Mouse (Mus musculus): ENCODE results near the gene Clcn2.
A peak's percentile ranks its signal among the peaks of the same experiment; 100 is the strongest.
"Not testable (repeated sequence)": the region's sequence is repeated elsewhere in the genome, so short reads cannot be mapped to it uniquely, and the experiment has no call there.

Clcn2 gene

DNA sequence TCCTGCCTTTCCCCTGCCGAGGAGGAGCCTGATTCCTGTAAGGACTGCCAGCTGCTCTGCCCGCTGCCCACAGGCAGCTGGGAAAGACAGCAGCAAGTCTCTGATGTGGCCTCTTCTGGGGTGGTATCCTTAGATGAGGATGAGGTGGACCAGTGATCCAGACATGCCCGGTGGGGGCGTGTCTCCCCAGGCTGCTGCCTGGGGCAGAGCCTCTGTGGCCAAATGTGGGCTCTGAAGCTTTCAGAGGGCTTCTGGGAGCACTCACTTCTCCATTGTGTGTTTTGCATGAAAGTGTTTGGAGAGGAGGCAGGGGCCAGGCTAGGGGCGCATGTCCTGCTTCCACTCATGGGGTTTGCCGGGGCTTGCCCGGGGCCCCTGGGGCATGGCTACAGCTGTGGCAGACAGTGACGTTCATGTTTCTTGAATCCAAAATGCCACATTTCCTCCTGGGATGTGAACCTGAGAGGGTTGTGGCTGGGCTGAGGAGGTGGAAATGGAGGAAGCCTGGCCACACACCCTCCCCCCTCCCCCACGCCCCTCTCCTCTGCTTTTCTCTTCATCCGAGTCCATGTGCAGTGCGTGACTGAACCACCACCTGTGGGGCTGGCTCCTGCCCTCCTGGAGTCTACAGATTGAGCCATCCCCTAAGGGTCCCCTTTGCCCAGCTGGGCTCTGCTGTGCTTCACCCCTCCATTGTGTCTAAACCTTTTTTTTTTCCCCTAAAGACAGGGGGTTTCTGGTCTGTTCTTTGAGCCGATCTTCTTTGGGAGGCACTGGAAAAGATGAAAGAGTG, 15.6 kb downstream of the Clcn2 start:
- DNase-seq (ENCODE audit: low spot score in 2 of 2), result no peak

DNA sequence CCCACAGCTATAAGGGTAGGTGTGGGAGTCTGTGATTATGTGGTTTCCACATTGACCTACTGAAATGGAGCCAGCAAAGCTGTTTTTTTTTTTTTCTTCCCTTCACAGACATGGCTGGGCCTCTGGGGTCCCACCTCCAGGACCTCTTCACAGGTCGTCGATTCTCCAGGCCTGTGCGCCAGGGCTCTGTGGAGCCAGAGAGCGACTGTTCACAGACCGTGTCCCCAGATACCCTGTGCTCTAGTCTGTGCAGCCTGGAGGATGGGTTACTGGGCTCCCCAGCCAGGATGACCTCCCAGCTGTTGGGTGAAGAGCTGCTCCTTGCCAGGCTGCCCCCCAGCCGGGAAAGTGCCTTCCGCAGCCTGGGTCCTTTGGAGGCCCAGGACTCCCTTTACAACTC, 16.2 kb downstream of the Clcn2 start:
- DNase-seq (ENCODE audit: low spot score in 2 of 2), result no peak

DNA sequence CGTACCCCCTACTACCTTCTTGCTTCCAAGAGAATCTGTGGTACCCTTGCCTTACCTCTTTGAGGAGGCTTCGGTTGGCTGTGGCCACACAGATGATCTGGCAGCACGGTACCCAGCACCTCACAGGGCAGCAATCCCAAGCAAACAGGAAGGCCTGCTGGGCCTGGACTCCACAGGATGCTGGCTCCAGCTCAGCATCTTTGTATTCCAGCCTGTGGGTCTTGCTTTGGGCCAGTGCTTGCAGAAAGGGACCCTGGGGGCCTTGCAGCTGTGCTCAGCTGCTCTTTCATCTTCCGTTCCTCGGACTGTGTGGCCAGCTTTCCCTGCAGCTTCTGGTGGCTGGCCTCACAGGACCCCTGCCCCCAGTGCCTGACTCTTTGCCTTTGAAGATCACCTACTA, 17.5 kb downstream of the Clcn2 start:
- no peak for DNase-seq (ENCODE audit: low spot score in 2 of 2)

DNA sequence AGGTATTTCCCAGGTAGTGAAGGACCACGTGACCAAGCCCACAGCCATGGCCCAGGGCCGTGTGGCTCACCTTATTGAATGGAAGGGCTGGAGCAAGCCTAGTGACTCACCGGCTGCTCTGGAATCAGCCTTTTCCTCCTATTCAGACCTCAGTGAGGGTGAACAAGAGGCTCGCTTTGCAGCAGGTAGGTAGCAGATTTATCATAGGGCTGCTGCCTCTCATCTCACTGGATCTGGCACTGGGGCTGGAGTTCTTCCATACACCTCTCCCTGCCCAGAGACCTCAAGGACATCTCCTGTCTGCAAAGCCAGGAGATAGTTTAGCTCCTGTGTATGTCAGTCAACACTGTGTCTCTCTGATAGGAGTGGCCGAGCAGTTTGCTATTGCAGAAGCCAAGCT, 18.3 kb downstream of the Clcn2 start:
- DNase-seq (ENCODE audit: low spot score in 2 of 2), result no peak

DNA sequence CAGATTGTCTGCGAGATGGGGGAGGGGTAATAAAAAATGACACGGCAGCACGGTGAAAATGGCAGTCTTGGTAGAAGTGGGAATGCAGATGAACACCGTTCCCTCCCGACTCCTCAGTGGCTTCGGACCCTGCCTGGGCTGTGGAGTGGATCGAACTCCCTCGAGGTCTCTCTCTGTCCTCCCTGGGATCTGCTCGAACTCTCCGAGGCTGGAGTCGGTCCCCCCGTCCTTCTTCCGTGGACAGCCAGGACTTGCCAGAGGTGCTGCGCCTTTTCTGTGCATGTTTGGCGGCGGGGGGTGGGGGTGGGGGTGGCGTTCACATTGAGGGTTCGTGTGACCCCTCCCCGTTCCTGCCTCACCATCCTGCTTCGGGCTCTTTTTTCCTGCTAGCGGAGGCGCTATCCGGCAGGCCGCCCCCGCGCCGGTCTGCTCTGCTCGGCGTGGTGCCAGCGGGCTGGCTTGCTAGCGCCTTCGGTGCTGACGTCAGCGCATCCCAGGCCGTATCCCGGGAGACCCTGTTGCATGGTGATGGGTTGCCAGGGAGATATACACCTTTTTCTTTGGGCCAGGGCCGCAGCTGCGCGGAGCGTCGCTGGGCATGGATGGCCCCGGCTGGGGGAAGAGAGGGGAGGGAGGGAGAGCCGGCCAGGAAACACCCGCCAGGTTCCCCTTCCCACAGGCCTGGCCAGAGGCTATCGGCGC, 21.8 kb downstream of the Clcn2 start:
- no peak for DNase-seq (ENCODE audit: low spot score in 2 of 2)

DNA sequence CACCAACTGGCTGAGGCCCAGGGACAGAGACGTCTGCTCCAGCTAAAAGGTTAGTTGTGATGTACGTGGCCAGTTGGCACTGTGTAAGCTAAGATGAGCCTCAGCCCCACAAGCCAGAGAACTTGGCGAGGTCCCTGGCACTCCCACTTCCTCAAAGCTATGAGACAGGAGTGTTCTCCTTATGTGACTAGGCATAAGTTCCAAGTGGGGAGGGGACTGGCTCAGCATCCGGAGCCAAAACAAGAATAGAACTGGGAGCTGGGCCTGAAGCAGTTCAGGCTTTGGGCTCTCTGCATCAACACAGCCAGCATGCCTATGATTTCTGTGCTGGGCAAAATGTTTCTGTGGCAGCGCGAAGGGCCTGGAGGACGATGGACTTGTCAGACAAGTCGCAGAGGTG, 22.8 kb downstream of the Clcn2 start:
- DNase-seq (ENCODE audit: low spot score in 2 of 2), result no peak

DNA sequence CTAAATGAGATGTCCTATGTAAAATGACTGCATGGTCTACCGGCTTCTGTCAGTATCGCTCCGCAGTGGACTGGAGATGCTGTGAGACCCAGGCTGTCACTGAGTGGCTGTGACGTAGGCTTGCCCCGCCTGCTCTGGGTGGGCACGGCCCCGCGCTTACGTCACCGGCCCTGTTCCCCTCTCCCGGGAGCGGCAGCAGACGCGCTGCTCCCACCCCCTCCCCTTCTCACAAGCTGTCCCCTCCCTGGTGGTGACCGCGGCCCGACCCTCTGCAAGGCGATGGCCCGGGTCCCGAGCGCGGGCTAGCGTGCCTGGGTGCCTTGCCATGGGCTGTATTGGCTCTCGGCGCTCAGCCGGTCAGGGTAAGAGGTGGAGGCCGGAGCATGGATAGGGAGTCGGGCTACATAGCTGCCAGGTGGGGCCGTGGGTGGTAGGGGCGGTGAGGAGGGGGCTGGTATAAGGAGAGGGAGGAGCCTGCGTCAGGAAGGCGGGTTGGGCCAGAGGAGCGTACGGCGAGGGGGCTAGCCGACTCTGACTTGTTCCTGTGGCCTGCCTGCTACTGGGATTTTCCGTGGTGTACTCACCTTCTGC, 24.3 kb downstream of the Clcn2 start, which contains the start of gene Fam131a:
TSS of gene Fam131a (plus strand) at position 131 of the 591 bp plus-strand sequence.
- peak; percentile 49 to 59 for DNase-seq (ENCODE audit: low spot score in 2 of 2)

DNA sequence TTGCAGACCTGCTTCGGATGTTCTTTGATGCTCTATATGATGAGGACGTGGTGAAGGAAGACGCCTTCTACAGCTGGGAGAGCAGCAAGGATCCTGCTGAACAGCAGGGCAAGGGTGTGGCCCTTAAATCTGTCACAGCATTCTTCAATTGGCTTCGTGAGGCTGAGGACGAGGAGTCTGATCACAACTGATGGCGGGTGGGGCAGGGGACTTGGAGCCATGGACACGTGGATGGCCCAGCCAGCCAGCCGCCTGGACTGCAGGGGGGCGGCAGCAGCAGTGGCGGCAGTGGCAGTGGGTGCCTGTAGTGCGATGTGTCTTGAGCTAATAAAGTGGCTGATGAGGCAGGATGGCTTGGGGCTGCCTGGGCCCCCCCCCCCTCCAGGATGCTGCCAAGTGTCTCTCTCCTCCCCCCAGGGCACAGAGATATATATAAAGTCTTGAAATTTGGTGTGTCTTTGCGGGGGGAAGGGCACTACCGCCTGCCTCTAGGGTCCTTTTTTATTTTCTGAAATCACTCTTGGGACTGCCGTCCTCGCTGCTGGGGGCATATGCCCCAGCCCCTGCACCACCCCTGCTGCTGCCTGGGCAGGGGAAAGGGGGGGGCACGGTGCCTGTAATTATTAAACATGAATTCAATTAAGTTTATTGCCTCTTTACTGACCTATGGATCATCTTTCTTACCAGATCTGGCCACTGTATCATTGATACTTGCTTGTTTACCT, 25.1 kb downstream of the Clcn2 start:
- DNase-seq (ENCODE audit: low spot score in 2 of 2), result no peak

DNA sequence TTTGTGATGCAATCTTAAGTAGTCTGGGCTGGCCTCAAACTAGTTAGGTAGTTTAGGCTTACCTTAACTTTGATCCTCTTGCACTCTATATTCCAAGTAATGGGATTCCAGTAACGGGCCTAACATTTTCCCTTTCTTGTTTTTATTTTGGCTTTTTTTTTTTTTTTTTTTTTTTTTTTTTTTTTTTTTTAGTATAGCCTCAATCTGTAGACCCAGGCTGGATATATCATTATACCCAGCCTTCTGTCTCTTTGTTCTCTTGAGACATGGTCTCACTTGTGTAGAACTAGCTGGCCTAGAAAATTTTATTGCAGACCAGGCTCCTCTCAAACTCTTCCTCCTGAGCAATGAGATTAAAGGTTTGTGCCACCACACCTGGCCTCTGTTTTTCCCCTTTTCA, 25.9 kb downstream of the Clcn2 start:
- no peak for DNase-seq (ENCODE audit: low spot score in 2 of 2)

DNA sequence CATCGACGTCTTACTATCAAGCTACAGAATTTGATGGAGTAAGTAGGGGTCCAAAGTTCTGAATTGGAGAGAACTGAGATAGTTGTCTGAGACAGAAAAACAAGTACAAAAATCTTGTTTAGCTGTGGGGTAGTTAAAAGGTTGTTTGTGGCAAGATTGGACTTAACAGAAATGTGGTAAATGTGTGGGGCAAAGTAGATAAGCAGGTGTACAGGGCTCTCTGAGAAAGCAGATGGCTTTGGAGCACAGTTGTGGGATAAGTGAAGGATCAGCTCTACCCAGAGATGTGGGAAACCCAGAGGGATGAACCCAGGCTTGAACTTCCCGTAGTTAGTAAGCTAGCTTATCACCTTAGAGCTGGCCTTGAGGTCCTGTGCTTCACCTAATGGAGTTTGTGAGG, 26.8 kb downstream of the Clcn2 start:
- no peak for DNase-seq (ENCODE audit: low spot score in 2 of 2)

DNA sequence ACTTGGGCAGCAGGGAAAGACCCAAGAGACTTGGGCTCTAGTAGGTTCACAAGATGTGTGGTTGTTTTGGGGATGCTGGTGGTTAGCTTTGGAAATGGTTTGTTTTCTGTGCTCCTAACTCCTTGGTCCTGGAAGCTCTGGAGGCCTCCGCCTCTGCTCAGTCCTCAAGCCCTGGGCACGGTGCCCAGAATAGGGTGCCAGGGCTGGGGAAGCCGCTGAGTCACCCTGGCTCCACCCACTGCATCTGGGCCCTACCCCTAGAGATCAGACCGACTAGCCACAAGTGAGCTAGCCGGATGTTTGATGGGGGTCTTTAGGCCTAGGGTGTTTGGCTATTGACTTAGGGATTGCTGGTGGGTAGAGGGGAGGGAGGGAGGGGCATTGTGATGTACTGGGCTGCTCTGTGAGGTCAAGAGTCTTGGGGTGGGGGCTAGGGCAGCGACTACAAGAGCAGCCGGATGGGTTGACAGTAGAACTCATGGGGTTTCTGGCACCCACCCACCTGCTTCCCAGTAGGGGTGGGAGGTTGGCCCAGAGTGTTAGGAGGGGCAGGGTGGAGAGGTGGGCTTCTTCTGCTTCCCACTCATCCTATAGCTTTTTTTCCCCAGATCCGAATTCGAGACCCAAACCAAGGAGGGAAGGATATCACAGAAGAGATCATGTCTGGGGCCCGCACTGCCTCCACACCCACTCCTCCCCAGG, 39.4 kb downstream of the Clcn2 start:
- DNase-seq (ENCODE audit: low spot score in 2 of 2), result peak; percentile 78 to 85

DNA sequence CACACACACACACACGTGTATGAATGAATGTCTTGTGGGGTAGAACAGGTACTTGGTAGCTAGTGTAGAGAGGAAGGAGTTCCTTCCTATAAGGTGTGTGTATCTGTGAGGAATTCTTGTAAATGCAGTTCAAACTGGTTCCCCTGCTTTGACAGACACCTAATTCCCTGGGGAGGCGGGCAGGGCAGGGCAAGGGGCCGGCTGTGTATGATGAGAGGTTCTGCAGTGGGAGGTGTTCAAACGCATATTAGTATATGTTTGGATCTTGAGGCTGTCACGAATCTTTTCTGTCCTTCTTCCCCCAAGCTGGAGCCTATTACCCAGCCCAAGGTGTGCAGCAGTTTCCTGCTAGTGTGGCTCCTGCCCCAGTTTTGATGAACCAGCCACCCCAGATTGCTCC, 40.2 kb downstream of the Clcn2 start:
- no peak for DNase-seq (ENCODE audit: low spot score in 2 of 2)

DNA sequence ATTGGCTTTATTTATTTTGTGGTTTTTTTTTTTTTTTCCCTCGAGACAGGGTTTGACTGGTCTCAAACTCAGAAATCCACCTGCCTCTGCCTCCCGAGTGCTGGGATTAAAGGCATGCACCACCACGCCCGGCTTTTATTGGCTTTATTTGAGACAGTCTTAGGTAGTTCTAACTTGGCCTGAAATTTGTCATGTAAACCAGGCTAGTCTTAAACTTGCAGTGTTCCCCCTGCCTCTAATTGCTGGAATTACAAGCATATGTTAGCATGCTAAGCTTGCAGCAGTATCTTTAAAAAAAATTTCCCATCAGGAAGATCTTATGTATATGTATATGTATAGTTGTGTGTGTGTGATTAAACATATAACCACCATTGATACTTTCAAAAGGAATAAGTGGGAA, 40.8 kb downstream of the Clcn2 start:
- no peak for DNase-seq (ENCODE audit: low spot score in 2 of 2)

DNA sequence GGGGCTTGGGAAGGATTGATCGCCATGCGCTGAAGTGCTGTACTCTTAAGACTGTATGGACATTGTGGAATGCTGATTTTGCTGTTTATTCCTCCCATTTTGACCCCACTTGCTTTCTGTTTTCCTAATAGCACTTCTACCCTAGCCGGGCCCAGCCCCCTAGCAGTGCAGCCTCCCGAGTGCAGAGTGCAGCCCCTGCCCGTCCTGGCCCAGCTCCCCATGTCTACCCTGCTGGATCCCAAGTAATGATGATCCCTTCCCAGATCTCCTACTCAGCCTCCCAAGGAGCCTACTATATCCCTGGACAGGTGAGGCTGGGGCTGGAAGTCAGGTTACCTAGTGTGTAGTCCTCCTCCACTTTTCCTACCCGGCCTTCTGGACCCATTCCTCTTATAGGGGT, 42.3 kb downstream of the Clcn2 start:
- DNase-seq (ENCODE audit: low spot score in 2 of 2), result no peak

DNA sequence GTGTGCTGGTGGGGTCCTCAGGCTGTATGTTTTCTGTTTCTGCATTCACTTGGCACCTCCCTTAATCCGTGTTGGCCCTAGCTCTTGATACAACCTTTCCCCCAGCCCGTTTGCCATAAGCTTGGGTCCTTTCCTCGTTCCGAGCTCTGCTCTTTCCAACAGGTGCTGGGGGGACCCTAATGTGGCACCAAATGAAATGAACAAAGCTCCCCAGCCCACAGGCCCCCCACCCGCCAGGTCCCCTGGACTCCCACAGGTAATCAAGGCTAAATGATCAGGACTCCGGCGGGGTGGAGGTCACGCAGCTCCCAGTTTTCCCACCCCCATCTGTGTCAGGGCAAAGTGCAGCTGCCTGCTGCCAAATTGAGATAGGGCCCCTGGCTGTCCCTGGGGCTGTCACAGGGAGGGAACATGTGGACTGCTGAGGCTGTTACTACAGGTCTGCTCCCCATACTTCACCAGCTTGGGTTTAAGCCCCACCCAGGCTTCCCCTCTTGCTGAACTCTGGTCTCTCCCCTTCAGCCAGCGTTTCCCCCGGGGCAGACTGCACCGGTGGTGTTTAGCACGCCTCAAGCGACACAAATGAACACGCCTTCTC, 43.7 kb downstream of the Clcn2 start:
- peak; percentile 22 to 29 for DNase-seq (ENCODE audit: low spot score in 2 of 2)

DNA sequence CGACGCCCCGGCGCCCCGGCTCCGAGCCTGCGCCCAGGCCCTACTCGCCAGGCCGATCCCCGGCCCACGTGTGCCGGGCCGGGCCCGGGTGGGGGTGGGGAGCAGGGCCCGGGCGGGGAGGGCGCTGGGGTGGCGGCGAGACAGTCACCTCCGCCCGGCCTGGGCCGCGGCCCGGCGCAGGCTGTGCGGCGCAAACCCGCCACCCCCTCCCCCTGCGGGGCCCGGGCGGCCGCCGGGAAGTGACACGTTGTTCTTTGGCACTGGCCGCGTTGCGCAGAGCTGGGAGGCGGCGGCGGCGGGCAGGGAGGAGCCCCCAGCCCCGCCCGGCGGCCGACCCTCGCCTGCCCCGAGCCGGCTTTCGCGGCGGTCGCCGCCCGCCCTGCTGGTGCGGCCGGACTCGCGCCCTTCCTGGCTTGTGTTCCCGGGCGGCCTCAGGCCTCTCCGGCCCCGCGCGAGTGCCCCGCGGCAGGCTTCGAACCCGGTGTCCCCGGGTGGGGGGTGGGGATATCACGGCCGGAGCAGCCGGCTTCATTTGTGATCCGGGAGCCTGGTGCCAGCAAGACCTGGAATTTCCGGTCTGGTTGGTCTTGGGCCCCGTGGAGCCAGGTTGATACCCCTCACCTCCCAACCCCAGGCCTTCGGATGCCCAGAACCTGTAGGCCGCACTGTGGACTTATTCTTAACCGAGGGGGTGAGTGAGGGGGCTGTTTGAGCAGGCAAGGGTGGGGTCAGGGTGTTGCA, 44.4 kb downstream of the Clcn2 start:
- DNase-seq (ENCODE audit: low spot score in 2 of 2), result peak; percentile 20 to 35

DNA sequence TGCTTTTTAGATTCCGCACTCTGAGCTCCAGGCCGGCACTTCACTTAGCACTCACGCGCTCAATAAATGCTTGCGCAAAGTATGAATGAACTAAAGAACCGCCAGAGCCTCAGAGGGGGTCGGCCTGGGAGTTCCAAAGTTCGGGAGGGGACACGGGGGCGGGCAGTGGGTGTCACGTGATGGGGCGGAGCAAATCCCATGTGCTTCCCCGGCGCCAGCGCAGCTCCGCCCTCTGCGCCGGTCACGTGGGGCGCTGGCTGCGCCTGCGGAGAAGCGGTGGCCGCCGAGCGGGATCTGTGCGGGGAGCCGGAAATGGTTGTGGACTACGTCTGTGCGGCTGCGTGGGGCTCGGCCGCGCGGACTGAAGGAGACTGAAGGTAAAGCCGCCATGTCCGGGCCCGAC, 45.0 kb downstream of the Clcn2 start:
- DNase-seq (ENCODE audit: low spot score in 2 of 2), result peak; percentile 85 to 90

DNA sequence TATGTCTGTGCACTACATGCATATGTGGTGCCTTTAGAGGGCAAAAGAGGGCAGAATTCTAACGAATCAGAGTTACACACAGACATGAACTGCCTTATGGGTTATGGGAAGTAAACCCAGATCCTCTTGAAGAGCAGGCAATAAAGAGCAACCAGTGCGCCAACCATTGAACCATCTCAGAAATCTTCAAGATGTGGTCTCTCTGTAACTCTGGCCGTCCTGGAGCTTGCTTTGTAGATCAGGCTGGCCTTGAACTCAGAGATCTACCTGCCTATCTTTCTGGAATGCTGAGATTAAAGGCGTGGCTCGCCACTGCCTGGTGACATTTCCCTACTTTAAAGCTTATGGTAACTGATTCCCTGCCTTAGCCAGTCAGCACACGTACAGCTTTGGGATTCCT, 45.7 kb downstream of the Clcn2 start:
- DNase-seq (ENCODE audit: low spot score in 2 of 2), result no peak

DNA sequence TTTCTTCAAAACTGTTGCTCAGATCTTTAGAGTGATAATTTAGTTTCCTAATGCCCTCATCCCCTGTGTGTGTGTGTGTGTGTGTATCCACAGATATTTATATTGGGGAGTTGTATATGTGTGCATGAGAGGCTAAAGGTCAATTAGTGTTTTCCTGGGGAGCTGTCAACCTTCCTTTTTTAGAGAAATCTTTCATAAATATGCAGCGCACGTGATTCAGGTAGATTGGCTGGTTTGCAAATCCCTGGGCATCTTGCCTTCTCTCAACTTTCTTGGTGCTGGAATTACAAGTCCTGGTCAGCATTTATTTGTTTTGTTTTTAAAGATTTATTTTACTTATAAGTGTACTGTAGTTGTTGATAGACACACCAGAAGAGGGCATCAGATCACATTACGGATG, 47.3 kb downstream of the Clcn2 start:
- no peak for DNase-seq (ENCODE audit: low spot score in 2 of 2)

DNA sequence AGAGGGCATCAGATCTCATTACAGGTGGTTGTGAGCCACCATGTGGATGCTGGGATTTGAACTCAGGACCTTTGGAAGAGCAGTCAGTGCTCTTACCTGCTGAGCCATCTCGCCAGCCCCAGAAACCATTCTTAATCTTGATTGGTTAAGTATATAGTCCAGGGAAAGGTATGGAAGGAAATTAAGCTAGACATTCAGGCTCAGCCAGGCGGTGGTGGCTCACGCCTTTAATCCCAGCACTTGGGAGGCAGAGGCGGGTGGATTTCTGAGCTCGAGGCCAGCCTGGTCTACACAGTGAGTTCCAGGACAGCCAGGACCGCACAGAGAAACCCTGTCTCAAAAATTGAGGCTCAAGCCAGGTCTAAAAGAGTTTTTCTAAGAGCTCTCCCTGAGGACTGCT, 49.5 kb downstream of the Clcn2 start, which contains the start of gene Eif4g1:
TSS of gene Eif4g1 (plus strand) at position 301 of the 400 bp plus-strand sequence.
- not testable (repeated sequence) for DNase-seq (ENCODE audit: low spot score in 2 of 2)
